9 mouse cellular contexts compared by ENCODE assay signal in genomic region chr1:64226001-64226918, GRCm38 (mm10).
DNase-seq lines count a peak whose midpoint lies in the region; ATAC-seq and TF ChIP-seq lines count a peak whose summit lies in the region.
"Had no signal": no experiment of that assay in that cellular context is flagged by ENCODE, and none has a peak within 500 bp of the region (broad histone marks: within the 10 kb centered on the region; RNA-seq: fewer than 3 reads in every experiment).

No protein-coding gene starts in this region.

- TF ChIP-seq CTCF in midbrain, postnatal 0 days (IDR thresholded peaks at IDR 0.05), result no peak

- intact Hi-C loops in gastrocnemius, postnatal 14 days (cut with DNase I; ENCODE audit: low total_unique reads), result no loop called here
- intact Hi-C loops in left cerebral cortex, postnatal 10 days (cut with DNase I), result no loop called here

- peak; percentile 1 for DNase-seq in CD4-positive, CD25-positive, alpha-beta regulatory T cell, adult 2 months (ENCODE audit: low read depth, low spot score)
- DNase-seq in embryo, embryonic 11 days, result peak; percentile 74
- peak; percentile 28 for DNase-seq in gastrocnemius, postnatal 14 days
- DNase-seq in left cerebral cortex, postnatal 10 days (ENCODE audit: extremely low spot score in 1 of 2, low spot score in 2 of 2), result peak; percentile 33 to 64
- DNase-seq in midbrain, postnatal 0 days (ENCODE audit: low spot score), result peak; percentile 77
- peak; percentile 15 for DNase-seq in yolk sac, embryonic 10.5 days (ENCODE audit: low spot score)

- ATAC-seq in CD4-positive, CD25-positive, alpha-beta regulatory T cell, adult 4 months, result no peak
- peak; percentile 76 for ATAC-seq in intestine, embryonic 15.5 days
- ATAC-seq in midbrain, postnatal 0 days (ENCODE audit: low FRiP score), result 0 out of 2 replicates have a peak, but pooled peaks have one; percentile 22

- H3K4me1 ChIP-seq in intestine, embryonic 15.5 days (replicated peaks), result peaks cover 26% of the 10 kb centered on the region
- H3K4me1 ChIP-seq in midbrain, postnatal 0 days (ENCODE audit: insufficient read depth, low read length), result peaks cover 20% of the 10 kb centered on the region

- no peak overlapping the region for H3K4me3 ChIP-seq in intestine, embryonic 15.5 days (replicated peaks)
- no peak overlapping the region for H3K4me3 ChIP-seq in midbrain, postnatal 0 days (ENCODE audit: low read depth, low read length)
- H3K4me3 ChIP-seq: limb, embryonic 15.5 days had no signal

- no peak overlapping the region for H3K4me2 ChIP-seq in intestine, embryonic 15.5 days (replicated peaks)
- no peak overlapping the region for H3K4me2 ChIP-seq in midbrain, postnatal 0 days (ENCODE audit: low read depth, low read length, poor library complexity, severe bottlenecking)
- H3K4me2 ChIP-seq: limb, embryonic 15.5 days had no signal

- H3K9me3 ChIP-seq in intestine, embryonic 15.5 days, result no peaks in the 10 kb centered on the region
- no peaks in the 10 kb centered on the region for H3K9me3 ChIP-seq in midbrain, postnatal 0 days (ENCODE audit: low read length)
- H3K9me3 ChIP-seq: limb, embryonic 15.5 days had no signal

- H3K27ac ChIP-seq in intestine, embryonic 15.5 days, result peak overlapping the region; percentile 9; the same call in 1 of the 2 replicates
- H3K27ac ChIP-seq in midbrain, postnatal 0 days (ENCODE audit: low read depth, low read length), result peak overlapping the region; percentile 13; the same call in 1 of the 2 replicates
- H3K27ac ChIP-seq: limb, embryonic 15.5 days had no signal

- no peaks in the 10 kb centered on the region for H3K27me3 ChIP-seq in intestine, embryonic 15.5 days (replicated peaks)
- no peaks in the 10 kb centered on the region for H3K27me3 ChIP-seq in midbrain, postnatal 0 days (ENCODE audit: insufficient read depth, low read length)
- H3K27me3 ChIP-seq: limb, embryonic 15.5 days had no signal

- no peak overlapping the region for H3K9ac ChIP-seq in intestine, embryonic 15.5 days
- H3K9ac ChIP-seq in midbrain, postnatal 0 days (replicated peaks; ENCODE audit: low read length, poor library complexity, severe bottlenecking), result no peak overlapping the region
- H3K9ac ChIP-seq: limb, embryonic 15.5 days had no signal

- WGBS in intestine, embryonic 15.5 days, result 29% methylated on average over 16 of the region's 16 CpGs
- 27% methylated on average over 16 of the region's 16 CpGs for WGBS in midbrain, postnatal 0 days

- no peaks in the 10 kb centered on the region for H3K36me3 ChIP-seq in intestine, embryonic 15.5 days
- H3K36me3 ChIP-seq in midbrain, postnatal 0 days (ENCODE audit: insufficient read depth, low read length), result no peaks in the 10 kb centered on the region
- H3K36me3 ChIP-seq: limb, embryonic 15.5 days had no signal

Comparison
In these comparisons a context has a peak if more than half of its experiments do, and no peak if none do; other contexts are left out.
1. DNase-seq: peak in every context shown above with its lines; median percentile 77 in midbrain, postnatal 0 days; 74 in embryo, embryonic 11 days; 48 in left cerebral cortex, postnatal 10 days; 28 in gastrocnemius, postnatal 14 days; 15 in yolk sac, embryonic 10.5 days; 1 in CD4-positive, CD25-positive, alpha-beta regulatory T cell, adult 2 months.